Mouse (Mus musculus) spleen, adult 2 months (tissue): Measurements from ENCODE around the gene Oaz1.

ENCODE experiments used
- CTCF ChIP-seq: fragments of 200-500 bp; IDR thresholded peaks from 2 replicates; pipeline ENCODE4 v1.5.1; 2011; ENCODE audit warnings: mild to moderate bottlenecking, inconsistent platforms; ENCODE audit not compliant: insufficient read depth, insufficient read length, insufficient replicate concordance; ENCODE audit errors: extremely low read depth
- POLR2A ChIP-seq: fragments of 200-500 bp; IDR thresholded peaks from 2 replicates; pipeline ENCODE4 v1.6.1; 2011; ENCODE audit warnings: low read depth, low read length, inconsistent platforms

DNA sequence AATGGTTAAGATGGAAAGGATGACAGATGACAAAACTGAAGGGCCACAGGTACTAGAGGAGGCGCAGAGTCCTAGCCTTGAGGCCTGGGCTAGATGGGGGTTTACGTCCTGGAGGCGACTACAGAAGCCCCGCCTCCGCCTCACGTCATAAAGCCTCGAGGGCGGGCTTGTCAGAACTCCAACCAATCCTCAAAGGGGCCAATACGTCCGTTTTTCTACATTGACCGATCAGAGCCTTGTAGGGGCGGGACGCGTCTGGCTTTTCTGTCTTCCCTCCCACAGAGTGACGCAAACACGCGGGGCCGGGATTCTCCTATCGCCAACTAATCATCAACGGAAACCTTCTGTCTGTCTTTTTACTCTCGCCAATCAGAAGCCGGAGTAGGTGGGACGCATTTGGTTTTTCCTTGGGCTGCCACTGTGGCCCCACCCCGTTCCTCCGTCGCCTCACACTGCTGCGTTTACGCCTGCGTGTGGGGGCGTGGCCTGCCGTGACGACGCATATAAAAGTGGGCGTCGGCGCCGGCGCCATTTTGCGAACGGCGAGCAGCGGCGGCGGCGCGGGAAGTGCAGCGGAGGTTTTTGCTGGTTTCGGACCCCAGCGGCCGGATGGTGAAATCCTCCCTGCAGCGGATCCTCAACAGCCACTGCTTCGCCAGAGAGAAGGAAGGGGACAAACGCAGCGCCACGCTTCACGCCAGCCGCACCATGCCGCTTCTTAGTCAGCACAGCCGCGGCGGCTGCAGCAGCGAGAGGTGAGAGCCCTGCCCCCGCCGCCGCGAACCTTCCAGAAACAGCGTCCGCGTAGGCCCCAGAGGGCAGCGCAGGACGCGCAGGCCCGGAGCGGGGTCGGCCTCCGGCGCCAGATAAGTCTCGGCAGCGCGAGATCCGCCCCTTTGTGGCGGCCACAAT is at the start of gene Oaz1:
- TF ChIP-seq POLR2A = peak; percentile 71
- no peak for TF ChIP-seq CTCF
